Mouse (Mus musculus): ENCODE results near the gene H2afj. TPM values are rescaled to one million over a fixed set of nuclear protein-coding genes. Genes with fewer than 3 reads are reported as not detected.

H2afj gene
- 17.4 and 23.6 TPM in 2 replicates for total RNA-seq (2014; fragmentation: Nextera tagmentation)
- total RNA-seq (2017) = 84.6 and 98.5 TPM in 2 replicates
- 479 and 625 TPM in 2 replicates for polyA plus RNA-seq (2012)

- peaks cover 51% of the 10 kb centered on the region for H3K4me1 ChIP-seq (ENCODE audit: insufficient read depth, low read depth, low read length)
- ATAC-seq (ENCODE audit: extremely low read depth, insufficient number of reproducible peaks, low FRiP score, poor library complexity, severe bottlenecking) (peak; percentile 52), DNase-seq (ENCODE audit: low spot score) (peak; percentile 89)
- H3K9me3 ChIP-seq (replicated peaks) = no peaks in the 10 kb centered on the region
- peaks cover 33% of the 10 kb centered on the region for H3K36me3 ChIP-seq (replicated peaks)
- no peaks in the 10 kb centered on the region for H3K27me3 ChIP-seq (ENCODE audit: insufficient read depth, low read length)
- no peak for TF ChIP-seq GATA1 (IDR thresholded peaks at IDR 0.05; ENCODE audit: borderline replicate concordance, low read length)
- no peak for TF ChIP-seq POLR2AphosphoS5 (IDR thresholded peaks at IDR 0.05; ENCODE audit: insufficient replicate concordance, low read depth, low read length)
- no peak for TF ChIP-seq TAL1 (conservative IDR thresholded peaks at IDR 0.05; ENCODE audit: low read depth, low read length)
- no peak for TF ChIP-seq GATA2 (IDR thresholded peaks at IDR 0.05; ENCODE audit: borderline replicate concordance, low read depth, low read length)
- no peak for TF ChIP-seq CTCF (IDR thresholded peaks at IDR 0.05; ENCODE audit: low read depth, low read length)
- H3K4me3 ChIP-seq (ENCODE audit: low read depth, low read length) = peak within 1 kb of the TSS; percentile 81
Measured at GRCm38 (mm10) chr6:136808014-136808417, at the start of gene H2afj. Gene H2afj, plus strand, starts transcription at chr6:136808244.

GRCm38 (mm10) chr6:136763912-136764311, 44.1 kb upstream of the H2afj start:
- no peaks in the 10 kb centered on the region for H3K36me3 ChIP-seq (replicated peaks)
- no peaks in the 10 kb centered on the region for H3K27me3 ChIP-seq (ENCODE audit: insufficient read depth, low read length)
- no peak for ATAC-seq (ENCODE audit: extremely low read depth, insufficient number of reproducible peaks, low FRiP score, poor library complexity, severe bottlenecking)
- no peaks in the 10 kb centered on the region for H3K9me3 ChIP-seq (replicated peaks)
- TF ChIP-seq GATA1 (IDR thresholded peaks at IDR 0.05; ENCODE audit: borderline replicate concordance, low read length) (no peak), POLR2AphosphoS5 (IDR thresholded peaks at IDR 0.05; ENCODE audit: insufficient replicate concordance, low read depth, low read length) (no peak), TAL1 (conservative IDR thresholded peaks at IDR 0.05; ENCODE audit: low read depth, low read length) (no peak), CTCF (IDR thresholded peaks at IDR 0.05; ENCODE audit: low read depth, low read length) (no peak), GATA2 (IDR thresholded peaks at IDR 0.05; ENCODE audit: borderline replicate concordance, low read depth, low read length) (no peak)
- H3K4me1 ChIP-seq (ENCODE audit: insufficient read depth, low read depth, low read length) = no peaks in the 10 kb centered on the region
- DNase-seq (ENCODE audit: low spot score) = no peak
- no peak overlapping the region for H3K4me3 ChIP-seq (ENCODE audit: low read depth, low read length)

DNA sequence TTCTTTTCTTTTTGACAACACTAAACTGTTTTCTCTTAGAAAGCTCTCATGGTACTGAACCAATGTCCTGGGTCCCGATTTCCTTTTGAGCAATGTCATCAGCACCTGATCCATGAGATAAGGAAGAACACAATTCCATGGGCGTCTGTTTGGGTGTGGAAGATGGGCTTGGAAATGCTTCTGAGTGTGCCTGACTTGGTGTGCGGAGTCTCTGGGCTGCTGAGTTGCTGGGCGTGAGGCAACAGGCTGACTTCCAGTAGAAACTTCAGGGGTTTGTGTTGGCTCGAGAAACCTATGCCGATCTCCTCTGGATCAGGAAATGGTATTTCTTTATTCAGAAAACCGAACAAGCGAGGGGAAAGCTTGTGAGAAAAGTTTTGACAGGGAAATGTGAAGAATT, 38.9 kb upstream of the H2afj start:
- no peaks in the 10 kb centered on the region for H3K27me3 ChIP-seq (ENCODE audit: insufficient read depth, low read length)
- H3K36me3 ChIP-seq (replicated peaks) = no peaks in the 10 kb centered on the region
- no peak for TF ChIP-seq TAL1 (conservative IDR thresholded peaks at IDR 0.05; ENCODE audit: low read depth, low read length)
- TF ChIP-seq POLR2AphosphoS5 (IDR thresholded peaks at IDR 0.05; ENCODE audit: insufficient replicate concordance, low read depth, low read length) = no peak
- no peak for TF ChIP-seq CTCF (IDR thresholded peaks at IDR 0.05; ENCODE audit: low read depth, low read length)
- TF ChIP-seq GATA2 (IDR thresholded peaks at IDR 0.05; ENCODE audit: borderline replicate concordance, low read depth, low read length) = no peak
- TF ChIP-seq GATA1 (IDR thresholded peaks at IDR 0.05; ENCODE audit: borderline replicate concordance, low read length) = no peak
- H3K4me3 ChIP-seq (ENCODE audit: low read depth, low read length) = no peak overlapping the region
- ATAC-seq (ENCODE audit: extremely low read depth, insufficient number of reproducible peaks, low FRiP score, poor library complexity, severe bottlenecking) = no peak
- no peaks in the 10 kb centered on the region for H3K9me3 ChIP-seq (replicated peaks)
- no peak for DNase-seq (ENCODE audit: low spot score)
- no peaks in the 10 kb centered on the region for H3K4me1 ChIP-seq (ENCODE audit: insufficient read depth, low read depth, low read length)

DNA sequence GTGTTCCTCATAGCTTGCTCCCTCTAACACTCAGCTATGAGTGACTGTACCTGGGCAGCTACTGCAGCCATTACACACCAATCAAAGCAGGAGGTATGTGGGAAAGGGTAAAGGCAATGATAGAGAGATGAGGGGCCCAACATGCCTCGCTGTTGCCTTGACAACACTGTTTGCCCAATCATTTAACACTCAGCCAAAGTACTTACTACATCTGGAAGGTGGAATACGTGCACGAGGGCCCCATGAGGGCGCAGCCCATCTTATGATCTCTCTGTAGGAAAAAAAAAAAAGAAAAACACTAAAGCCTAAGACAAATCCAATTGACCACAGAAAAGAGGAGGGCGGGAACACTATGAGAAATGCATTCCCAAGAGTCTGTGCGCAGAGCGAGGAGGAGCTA, 38.2 kb upstream of the H2afj start:
- no peak for ATAC-seq (ENCODE audit: extremely low read depth, insufficient number of reproducible peaks, low FRiP score, poor library complexity, severe bottlenecking)
- DNase-seq (ENCODE audit: low spot score) = no peak

GRCm38 (mm10) chr6:136776392-136776791, 31.7 kb upstream of the H2afj start:
- Histone ChIP-seq H3K36me3 (replicated peaks) (no peaks in the 10 kb centered on the region), H3K27me3 (ENCODE audit: insufficient read depth, low read length) (no peaks in the 10 kb centered on the region), H3K9me3 (replicated peaks) (no peaks in the 10 kb centered on the region), H3K4me1 (ENCODE audit: insufficient read depth, low read depth, low read length) (no peaks in the 10 kb centered on the region), H3K4me3 (ENCODE audit: low read depth, low read length) (no peak overlapping the region)
- DNase-seq (ENCODE audit: low spot score) (no peak), ATAC-seq (ENCODE audit: extremely low read depth, insufficient number of reproducible peaks, low FRiP score, poor library complexity, severe bottlenecking) (no peak)
- TF ChIP-seq POLR2AphosphoS5 (IDR thresholded peaks at IDR 0.05; ENCODE audit: insufficient replicate concordance, low read depth, low read length) (no peak), TAL1 (conservative IDR thresholded peaks at IDR 0.05; ENCODE audit: low read depth, low read length) (no peak), GATA2 (IDR thresholded peaks at IDR 0.05; ENCODE audit: borderline replicate concordance, low read depth, low read length) (no peak), GATA1 (IDR thresholded peaks at IDR 0.05; ENCODE audit: borderline replicate concordance, low read length) (no peak)

More for the DNA sequence above, 38.2 kb upstream of the H2afj start:
- H3K4me1 ChIP-seq (ENCODE audit: insufficient read depth, low read depth, low read length) = no peaks in the 10 kb centered on the region
- H3K4me3 ChIP-seq (ENCODE audit: low read depth, low read length) = no peak overlapping the region
- H3K27me3 ChIP-seq (ENCODE audit: insufficient read depth, low read length) = no peaks in the 10 kb centered on the region
- no peaks in the 10 kb centered on the region for H3K36me3 ChIP-seq (replicated peaks)
- H3K9me3 ChIP-seq (replicated peaks) = no peaks in the 10 kb centered on the region
- TF ChIP-seq GATA1 (IDR thresholded peaks at IDR 0.05; ENCODE audit: borderline replicate concordance, low read length) (no peak), POLR2AphosphoS5 (IDR thresholded peaks at IDR 0.05; ENCODE audit: insufficient replicate concordance, low read depth, low read length) (no peak), TAL1 (conservative IDR thresholded peaks at IDR 0.05; ENCODE audit: low read depth, low read length) (no peak), GATA2 (IDR thresholded peaks at IDR 0.05; ENCODE audit: borderline replicate concordance, low read depth, low read length) (no peak), CTCF (IDR thresholded peaks at IDR 0.05; ENCODE audit: low read depth, low read length) (no peak)

- Histone ChIP-seq H3K4me3 (ENCODE audit: low read depth, low read length) (no peak within 1 kb of the TSS), H3K27me3 (ENCODE audit: insufficient read depth, low read length) (no peaks in the 10 kb centered on the region), H3K36me3 (replicated peaks) (no peaks in the 10 kb centered on the region), H3K9me3 (replicated peaks) (no peaks in the 10 kb centered on the region), H3K4me1 (ENCODE audit: insufficient read depth, low read depth, low read length) (no peaks in the 10 kb centered on the region)
- DNase-seq (ENCODE audit: low spot score) = no peak
- no peak for ATAC-seq (ENCODE audit: extremely low read depth, insufficient number of reproducible peaks, low FRiP score, poor library complexity, severe bottlenecking)
- TF ChIP-seq CTCF (IDR thresholded peaks at IDR 0.05; ENCODE audit: low read depth, low read length) (no peak), GATA1 (IDR thresholded peaks at IDR 0.05; ENCODE audit: borderline replicate concordance, low read length) (no peak), POLR2AphosphoS5 (IDR thresholded peaks at IDR 0.05; ENCODE audit: insufficient replicate concordance, low read depth, low read length) (no peak), GATA2 (IDR thresholded peaks at IDR 0.05; ENCODE audit: borderline replicate concordance, low read depth, low read length) (no peak), TAL1 (conservative IDR thresholded peaks at IDR 0.05; ENCODE audit: low read depth, low read length) (no peak)
Measured at GRCm38 (mm10) chr6:136781377-136781986, 26.6 kb upstream of the H2afj start, which contains the start of gene Gucy2c. Gene Gucy2c, minus strand, starts transcription at chr6:136781765.

Measured in G1E (cell line).